Mouse (Mus musculus) forebrain, embryonic 16.5 days (tissue): ENCODE measurements around the gene Fzr1. TPM values are rescaled to one million over a fixed set of nuclear protein-coding genes. Genes with fewer than 3 reads are reported as not detected.

Experiments used
- ATAC-seq: fragments of 200-750 bp; cut with Nextera tagmentation; 2 replicates; pipeline ENCODE4 v1.8.0; 2017; ENCODE audit warnings: mild to moderate bottlenecking, moderate library complexity
- H3K27ac ChIP-seq: fragments of 300-500 bp; sonication (generic); 2 replicates; pipeline ENCODE4 v1.5.1; 2014; ENCODE audit warnings: low read length, control low read depth
- H3K27me3 ChIP-seq: fragments of 300-500 bp; sonication (generic); replicated peaks from 2 replicates; pipeline ENCODE4 v1.6.1; 2014; ENCODE audit warnings: low read length; ENCODE audit not compliant: control insufficient read depth, insufficient read depth
- H3K36me3 ChIP-seq: fragments of 300-500 bp; sonication (generic); 2 replicates; pipeline ENCODE4 v1.6.1; 2014; ENCODE audit not compliant: control insufficient read depth, insufficient read depth
- H3K4me1 ChIP-seq: fragments of 300-500 bp; sonication (generic); replicated peaks from 2 replicates; pipeline ENCODE4 v1.6.1; 2014; ENCODE audit warnings: low read length; ENCODE audit not compliant: control insufficient read depth, insufficient read depth
- H3K4me2 ChIP-seq: fragments of 300-500 bp; sonication (generic); 2 replicates; pipeline ENCODE4 v1.6.1; 2014; ENCODE audit warnings: mild to moderate bottlenecking, low read length, control low read depth
- H3K4me3 ChIP-seq: fragments of 300-500 bp; sonication (generic); replicated peaks from 2 replicates; pipeline ENCODE4 v1.5.1; 2014; ENCODE audit warnings: mild to moderate bottlenecking, low read length, control low read depth
- H3K9ac ChIP-seq: fragments of 300-500 bp; sonication (generic); replicated peaks from 2 replicates; pipeline ENCODE4 v1.6.1; 2014; ENCODE audit warnings: low read depth, low read length, control low read depth
- H3K9me3 ChIP-seq: fragments of 300-500 bp; sonication (generic); 2 replicates; pipeline ENCODE4 v1.6.1; 2016; ENCODE audit warnings: low read length; ENCODE audit not compliant: control insufficient read depth
- WGBS: fragments of 180-500 bp; shearing (Covaris S2); extraction: QIAGEN DNeasy Blood & Tissue Kit; methylation state at CpG from one replicate; pipeline ENCODE4 v1.1.7; 2014; 5-methylcytosine and 5-hydroxymethylcytosine counted together
- microRNA-seq: library from miRNA; unstranded; fragments of <30 nt; microRNA quantifications from one replicate; pipeline ENCODE4, GENCODE M21; 2017
- polyA plus RNA-seq: library from polyadenylated mRNA; unstranded; fragments of >200 nt; fragmentation: Nextera tagmentation; extraction: Ambion mirVana; gene quantifications from 2 replicates; pipeline ENCODE4 v1.2.1, GENCODE M21; 2015

Fzr1 gene
- polyA plus RNA-seq, 1 experiment from 2014 or later = 133 TPM

DNA sequence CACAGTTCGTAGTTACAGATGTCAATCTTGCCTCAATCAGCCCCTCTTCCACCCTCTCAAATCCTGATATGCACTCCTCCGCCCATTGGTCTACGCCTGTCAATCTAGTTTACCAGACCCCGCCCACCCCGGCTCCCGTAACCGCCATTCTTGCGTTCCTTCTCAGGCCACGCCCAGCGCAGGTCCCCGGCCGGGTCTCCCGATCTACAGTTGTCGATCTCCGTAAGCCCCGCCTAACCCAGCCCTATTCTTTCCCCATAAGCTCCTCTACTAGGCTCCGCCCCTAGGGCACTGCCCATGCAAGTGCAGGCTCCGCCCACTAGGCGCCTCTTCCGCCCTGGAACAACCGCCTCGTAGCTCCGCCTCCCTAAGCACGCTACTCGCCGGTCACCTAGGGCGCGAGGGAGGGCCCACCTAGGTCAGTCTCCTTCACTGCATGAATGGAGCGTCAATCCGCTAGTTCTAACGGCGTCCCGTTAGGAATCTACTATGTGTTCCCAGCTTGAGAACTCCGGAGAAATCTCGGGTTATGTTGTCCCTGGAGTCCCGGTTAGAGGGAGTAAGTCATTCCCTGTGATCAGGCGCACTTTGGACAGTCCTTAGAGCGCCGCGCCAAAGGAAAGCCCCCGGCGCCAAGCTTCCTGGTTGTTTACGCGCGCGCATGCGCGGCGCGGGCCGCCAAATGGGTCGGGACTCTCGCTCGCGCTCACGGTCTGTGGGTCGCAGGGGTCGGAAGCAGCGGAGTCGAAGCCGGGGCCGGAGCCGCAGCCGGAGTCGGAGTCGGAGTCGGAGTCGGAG, 57.6 kb downstream of the Fzr1 start, which contains the start of gene Cactin:
Gene Cactin, plus strand, starts transcription at position 554 of the 798 bp plus-strand sequence.
- peaks cover 33% of the 10 kb centered on the region for H3K36me3 ChIP-seq
- under 1% methylated on average over 68 of the region's 68 CpGs for WGBS

DNA sequence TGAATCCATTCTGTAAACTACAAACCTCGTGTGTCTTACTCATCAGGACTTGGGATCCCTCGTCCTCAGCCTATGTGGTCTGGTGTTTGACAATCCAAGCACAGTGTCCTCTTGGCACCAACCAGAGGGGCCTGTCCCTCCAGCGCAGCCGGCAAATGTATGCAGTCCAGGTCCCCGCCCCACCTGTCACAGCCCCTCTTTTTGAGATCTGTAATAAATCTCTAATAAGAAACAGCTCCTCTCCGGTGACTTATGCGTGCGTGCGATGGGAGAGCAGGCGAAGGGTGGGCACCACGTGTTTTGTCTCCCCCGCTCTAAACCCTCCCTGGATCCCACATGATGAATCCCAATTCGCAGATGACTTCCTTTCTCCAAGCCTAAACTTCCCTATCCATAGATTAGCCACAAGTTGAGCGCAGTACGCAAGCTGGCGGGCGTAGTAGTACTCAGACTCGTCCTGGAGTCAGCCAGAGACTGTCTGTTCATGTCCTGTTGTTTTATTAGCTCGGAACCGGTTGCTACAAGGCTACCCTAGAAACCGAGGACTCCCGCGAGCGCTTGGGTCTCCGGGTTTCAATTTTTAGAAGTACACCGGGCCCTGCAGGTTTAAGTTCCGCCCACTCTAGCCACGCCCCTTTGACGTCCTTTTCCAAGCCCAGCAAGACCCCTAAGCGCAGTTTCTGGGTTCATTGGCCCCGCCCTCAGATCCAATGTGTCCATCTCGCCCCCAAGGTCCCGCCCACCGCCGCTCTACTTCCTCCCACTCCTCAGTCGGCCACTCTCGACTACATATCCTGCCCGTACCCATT, 58.4 kb downstream of the Fzr1 start:
- peak overlapping the region; percentile 89 for H3K4me3 ChIP-seq
- no peaks in the 10 kb centered on the region for H3K9me3 ChIP-seq
- H3K9ac ChIP-seq = peak overlapping the region; percentile 44
- peaks cover 33% of the 10 kb centered on the region for H3K36me3 ChIP-seq
- H3K4me2 ChIP-seq = peak overlapping the region; percentile 83
- peaks cover 24% of the 10 kb centered on the region for H3K4me1 ChIP-seq
- under 1% methylated on average over 38 of the region's 38 CpGs for WGBS
- peak overlapping the region; percentile 97 for H3K27ac ChIP-seq
- no peaks in the 10 kb centered on the region for H3K27me3 ChIP-seq
- ATAC-seq = 0 out of 2 replicates have a peak, but pooled peaks have one; percentile 1

More for the DNA sequence above, 57.6 kb downstream of the Fzr1 start, which contains the start of gene Cactin:
- H3K27me3 ChIP-seq = no peaks in the 10 kb centered on the region
- peak within 1 kb of the TSS; percentile 83 for H3K4me2 ChIP-seq
- peak within 1 kb of the TSS; percentile 89 for H3K4me3 ChIP-seq
- H3K9ac ChIP-seq = peak within 1 kb of the TSS; percentile 66
- peak; percentile 93 for ATAC-seq
- no peaks in the 10 kb centered on the region for H3K9me3 ChIP-seq
- H3K27ac ChIP-seq = peak within 1 kb of the TSS; percentile 97
- peaks cover 24% of the 10 kb centered on the region for H3K4me1 ChIP-seq

DNA sequence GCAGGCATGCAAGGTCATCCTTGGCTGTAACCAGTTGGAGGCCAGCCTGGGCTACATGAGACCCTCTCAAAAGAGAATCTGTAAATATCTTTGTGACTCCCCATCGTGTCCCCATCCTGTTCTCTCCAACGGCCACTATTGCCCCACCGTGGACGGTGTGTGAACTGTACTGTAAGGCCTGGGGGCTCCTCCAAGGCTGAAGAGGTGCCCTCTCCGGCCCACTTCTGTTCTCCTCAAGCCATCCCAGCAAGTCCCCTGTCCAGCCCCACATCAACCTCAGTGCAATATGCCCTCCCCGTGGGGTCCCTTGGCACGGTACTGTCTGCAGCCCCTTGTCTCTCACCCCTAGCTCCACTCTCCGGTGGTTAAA, 59.0 kb downstream of the Fzr1 start:
- 41% methylated on average over 8 of the region's 8 CpGs for WGBS
- peaks cover 31% of the 10 kb centered on the region for H3K36me3 ChIP-seq

DNA sequence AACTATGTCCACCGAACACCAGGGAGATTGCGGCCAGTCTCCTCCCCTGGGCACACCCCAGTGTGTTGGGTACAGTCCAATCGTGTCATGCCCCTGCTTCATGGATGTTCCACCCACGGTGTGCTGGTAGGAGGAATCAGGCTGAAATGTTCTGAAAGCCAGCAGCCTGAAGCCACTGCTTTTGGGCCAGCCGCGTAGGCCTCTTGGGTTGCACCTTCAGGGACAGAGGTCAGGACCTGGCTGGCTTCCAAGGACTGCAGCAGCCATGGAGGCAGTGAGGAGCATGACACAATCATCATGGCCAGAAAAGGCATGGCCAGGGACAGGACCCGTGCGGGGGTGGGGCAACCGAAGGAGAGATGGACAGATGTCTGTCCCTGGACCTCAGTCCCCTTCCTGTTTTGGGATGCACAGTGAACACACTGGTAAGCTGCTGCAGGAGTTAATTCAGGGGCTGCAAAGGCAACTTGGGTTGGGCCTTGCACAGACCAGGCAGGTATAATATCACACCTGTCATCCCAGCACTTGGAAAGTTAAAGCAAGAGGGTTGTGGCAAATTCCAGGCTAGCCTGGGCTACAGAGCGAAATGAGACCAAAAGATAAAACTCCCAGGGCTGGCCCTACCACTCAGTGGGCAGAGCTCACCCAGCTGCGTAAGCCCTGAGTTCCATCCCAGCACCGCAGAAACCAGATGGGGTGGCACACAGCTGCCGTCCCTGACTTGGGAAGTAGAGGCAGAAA, 59.6 kb downstream of the Fzr1 start:
- ATAC-seq = no peak
- no peak overlapping the region for H3K4me2 ChIP-seq
- H3K9me3 ChIP-seq = no peaks in the 10 kb centered on the region
- no peak overlapping the region for H3K27ac ChIP-seq
- 87% methylated on average over 13 of the region's 13 CpGs for WGBS
- H3K36me3 ChIP-seq = peaks cover 30% of the 10 kb centered on the region
- H3K4me1 ChIP-seq = peaks cover 24% of the 10 kb centered on the region
- no peaks in the 10 kb centered on the region for H3K27me3 ChIP-seq
- peak overlapping the region; percentile 44 for H3K9ac ChIP-seq
- no peak overlapping the region for H3K4me3 ChIP-seq

More for the DNA sequence above, 59.0 kb downstream of the Fzr1 start:
- H3K27me3 ChIP-seq = no peaks in the 10 kb centered on the region
- H3K4me3 ChIP-seq = peak overlapping the region; percentile 89
- H3K4me2 ChIP-seq = peak overlapping the region; percentile 83
- H3K27ac ChIP-seq = peak overlapping the region; percentile 97
- no peaks in the 10 kb centered on the region for H3K9me3 ChIP-seq
- ATAC-seq = no peak
- peaks cover 24% of the 10 kb centered on the region for H3K4me1 ChIP-seq
- peak overlapping the region; percentile 44 for H3K9ac ChIP-seq

DNA sequence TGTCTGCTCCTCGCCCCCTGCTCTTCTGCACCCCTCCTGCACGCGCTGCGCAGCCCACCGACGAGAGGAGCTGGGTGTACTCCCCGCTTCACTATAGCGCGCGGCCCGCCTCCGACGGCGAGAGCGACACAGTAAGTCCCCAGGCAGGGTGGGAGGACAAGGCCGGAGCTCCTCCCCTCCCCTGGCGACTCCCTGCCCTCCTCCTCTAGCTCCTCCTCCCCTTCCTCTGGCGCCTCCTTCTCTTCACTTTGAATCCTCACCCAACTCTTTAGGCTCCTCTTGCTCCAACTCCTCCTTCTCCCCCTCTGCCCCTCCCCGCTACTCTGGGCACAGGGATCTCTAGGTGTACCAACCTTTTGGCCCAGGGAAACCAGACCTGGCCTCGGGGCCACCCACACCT, 61.0 kb downstream of the Fzr1 start:
- 16% methylated on average over 20 of the region's 20 CpGs for WGBS
- H3K27me3 ChIP-seq = no peaks in the 10 kb centered on the region
- no peak overlapping the region for H3K4me2 ChIP-seq
- ATAC-seq = no peak
- no peak overlapping the region for H3K9ac ChIP-seq
- H3K9me3 ChIP-seq = no peaks in the 10 kb centered on the region
- H3K36me3 ChIP-seq = peaks cover 24% of the 10 kb centered on the region
- no peak overlapping the region for H3K4me3 ChIP-seq
- peaks cover 21% of the 10 kb centered on the region for H3K4me1 ChIP-seq
- no peak overlapping the region for H3K27ac ChIP-seq

DNA sequence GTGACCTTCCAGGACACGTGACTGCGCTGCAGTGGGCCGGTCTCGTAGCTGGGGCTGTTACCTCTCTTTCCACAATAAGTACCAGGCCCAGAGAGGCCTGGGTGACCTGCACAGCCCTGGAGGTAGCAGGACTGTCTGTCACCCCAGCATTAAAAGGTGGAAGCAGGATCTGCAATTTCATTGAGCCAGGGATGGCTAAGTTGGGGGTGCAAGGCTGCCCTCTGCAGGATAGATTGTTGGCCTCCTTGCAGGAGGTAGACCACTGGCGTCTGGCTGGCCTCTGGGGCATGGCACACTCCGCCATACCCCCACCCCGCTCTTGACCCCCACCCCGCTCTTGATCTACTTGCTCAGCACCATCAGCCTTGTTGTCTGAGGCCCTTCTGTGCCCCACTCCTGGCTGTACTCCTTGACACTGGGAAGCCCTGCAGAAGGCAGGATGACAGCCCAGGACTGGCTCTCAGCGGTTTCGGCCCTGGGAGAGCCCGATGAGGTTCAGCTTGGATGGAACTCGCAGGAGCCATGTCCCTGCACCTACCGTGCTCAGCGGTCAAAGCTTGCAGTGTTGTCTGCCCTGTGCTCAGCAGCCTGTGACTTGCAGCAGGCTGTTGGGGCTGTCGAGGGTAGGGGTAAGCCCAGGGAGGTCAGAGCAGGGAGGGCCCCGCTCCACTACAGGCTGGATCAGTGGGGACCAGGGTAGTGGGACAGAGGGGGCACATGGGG, 61.8 kb downstream of the Fzr1 start:
- peaks cover 13% of the 10 kb centered on the region for H3K4me1 ChIP-seq
- ATAC-seq = no peak
- H3K27ac ChIP-seq = no peak overlapping the region
- 43% methylated on average over 16 of the region's 16 CpGs for WGBS
- H3K36me3 ChIP-seq = peaks cover 26% of the 10 kb centered on the region
- no peak overlapping the region for H3K4me3 ChIP-seq
- no peak overlapping the region for H3K9ac ChIP-seq
- H3K27me3 ChIP-seq = no peaks in the 10 kb centered on the region
- no peak overlapping the region for H3K4me2 ChIP-seq
- no peaks in the 10 kb centered on the region for H3K9me3 ChIP-seq

Small RNAs within 50 kb of the gene (microRNA-seq; reads per million reads assigned to microRNA genes)
- gene Mir1191b = 1.9 reads per million
- gene Mir6913 = not detected

Other genes with a start within 250 kb of the Fzr1 start
- gene Zbtb7a, start 243.3 kb downstream of the Fzr1 start, polyA plus RNA-seq = 11.6 and 11.8 TPM in 2 replicates
- 48.5 and 62.7 TPM in 2 replicates for gene Pias4, start 210.6 kb downstream of the Fzr1 start, polyA plus RNA-seq
- 652 and 674 TPM in 2 replicates for gene Eef2, start 201.9 kb downstream of the Fzr1 start, polyA plus RNA-seq
- 55.1 and 56.9 TPM in 2 replicates for gene Dapk3, start 195.5 kb downstream of the Fzr1 start, polyA plus RNA-seq
- gene 4930442H23Rik, start 194.7 kb downstream of the Fzr1 start, polyA plus RNA-seq = not detected in 2 replicates
- gene Nmrk2, start 176.5 kb downstream of the Fzr1 start, polyA plus RNA-seq = 0.11 TPM in 1 of 2 replicates, not detected in the other
- gene Atcay, start 147.7 kb downstream of the Fzr1 start, polyA plus RNA-seq = 81.4 and 94.9 TPM in 2 replicates
- 18.4 and 24.0 TPM in 2 replicates for gene Zfr2, start 145.4 kb downstream of the Fzr1 start, polyA plus RNA-seq
- 28.8 and 44.2 TPM in 2 replicates for gene Matk, start 125.6 kb downstream of the Fzr1 start, polyA plus RNA-seq
- 84.0 and 90.1 TPM in 2 replicates for gene Mrpl54, start 111.6 kb downstream of the Fzr1 start, polyA plus RNA-seq
- gene Apba3, start 111.6 kb downstream of the Fzr1 start, polyA plus RNA-seq = 39.1 and 41.6 TPM in 2 replicates
- gene Tjp3, start 86.9 kb downstream of the Fzr1 start, polyA plus RNA-seq = 7.3 and 8.3 TPM in 2 replicates
- gene Pip5k1c, start 85.6 kb downstream of the Fzr1 start, polyA plus RNA-seq = 138 and 143 TPM in 2 replicates
- gene Cactin, start 57.4 kb downstream of the Fzr1 start, polyA plus RNA-seq = 36.8 and 38.3 TPM in 2 replicates
- gene Tbxa2r, start 49.8 kb downstream of the Fzr1 start, polyA plus RNA-seq = 3.6 and 4.9 TPM in 2 replicates
- gene Gipc3, start 35.2 kb downstream of the Fzr1 start, polyA plus RNA-seq = not detected in 2 replicates
- gene Hmg20b, start 28.0 kb downstream of the Fzr1 start, polyA plus RNA-seq = 33.4 and 34.2 TPM in 2 replicates
- gene Mfsd12, start 21.0 kb downstream of the Fzr1 start, polyA plus RNA-seq = 11.4 and 11.5 TPM in 2 replicates
- 0.72 and 0.86 TPM in 2 replicates for gene 4930404N11Rik, start 12.7 kb downstream of the Fzr1 start, polyA plus RNA-seq
- gene Dohh, start 5.9 kb upstream of the Fzr1 start, polyA plus RNA-seq = 86.0 and 91.0 TPM in 2 replicates
- 6.2 and 8.8 TPM in 2 replicates for gene Gm48551, start 6.0 kb upstream of the Fzr1 start, polyA plus RNA-seq
- gene Gm48552, start 10.5 kb upstream of the Fzr1 start, polyA plus RNA-seq = 1.0 and 2.2 TPM in 2 replicates
- 1.2 and 1.8 TPM in 2 replicates for gene Smim24, start 14.5 kb upstream of the Fzr1 start, polyA plus RNA-seq
- gene Nfic, start 77.1 kb upstream of the Fzr1 start, polyA plus RNA-seq = 25.4 and 27.0 TPM in 2 replicates
- 75.3 and 93.0 TPM in 2 replicates for gene Celf5, start 104.2 kb upstream of the Fzr1 start, polyA plus RNA-seq
- 70.4 and 80.9 TPM in 2 replicates for gene Ncln, start 117.9 kb upstream of the Fzr1 start, polyA plus RNA-seq
- 0.40 and 0.53 TPM in 2 replicates for gene S1pr4, start 121.6 kb upstream of the Fzr1 start, polyA plus RNA-seq
- gene Gna15, start 145.7 kb upstream of the Fzr1 start, polyA plus RNA-seq = 0.42 and 0.76 TPM in 2 replicates
- 106 and 112 TPM in 2 replicates for gene Gna11, start 166.7 kb upstream of the Fzr1 start, polyA plus RNA-seq
- gene Aes, start 181.0 kb upstream of the Fzr1 start, polyA plus RNA-seq = 632 and 683 TPM in 2 replicates
- gene Tle2, start 196.0 kb upstream of the Fzr1 start, polyA plus RNA-seq = 27.1 and 32.6 TPM in 2 replicates
- 3.5 and 3.7 TPM in 2 replicates for gene Tle6, start 222.6 kb upstream of the Fzr1 start, polyA plus RNA-seq
- gene BC025920, start 227.8 kb upstream of the Fzr1 start, polyA plus RNA-seq = 2.7 and 3.4 TPM in 2 replicates
- gene Sirt6, start 249.3 kb upstream of the Fzr1 start, polyA plus RNA-seq = 51.4 and 55.1 TPM in 2 replicates